Mouse (Mus musculus) MEL (cell line): Measurements from ENCODE around the gene Rasl12.

ENCODE experiments used
- CHD1 ChIP-seq: IDR thresholded peaks from 2 replicates; pipeline ENCODE4 v1.6.1; 2012; ENCODE audit warnings: low read depth, mild to moderate bottlenecking, inconsistent platforms, low read length, improper control_type of control experiment
- CTCF ChIP-seq, 3 experiments: IDR thresholded peaks in 2 of 3; conservative IDR thresholded peaks in 1 of 3; 2 replicates each; pipeline ENCODE4 v1.5.1; 2011 to 2012; ENCODE audit warnings: low read length in 3 of 3, low read depth in 2 of 3, mild to moderate bottlenecking in 2 of 3, improper control_type of control experiment in 1 of 3, inconsistent platforms in 1 of 3, mixed read lengths in 1 of 3, moderate library complexity in 1 of 3; ENCODE audit not compliant: control insufficient read depth in 1 of 3, insufficient read depth in 1 of 3, poor library complexity in 1 of 3, severe bottlenecking in 1 of 3
- GATA1 ChIP-seq: IDR thresholded peaks from 2 replicates; pipeline ENCODE4 v1.6.1; 2011; ENCODE audit warnings: low read depth, low read length, improper control_type of control experiment
- HCFC1 ChIP-seq: IDR thresholded peaks from 2 replicates; pipeline ENCODE4 v1.6.1; 2012; ENCODE audit warnings: low read depth, mild to moderate bottlenecking, inconsistent platforms, low read length, improper control_type of control experiment, moderate library complexity
- KAT2A ChIP-seq: conservative IDR thresholded peaks from 2 replicates; pipeline ENCODE4 v1.6.1; 2012; ENCODE audit warnings: low read depth, low read length, improper control_type of control experiment, inconsistent platforms
- MXI1 ChIP-seq: IDR thresholded peaks from 2 replicates; pipeline ENCODE4 v1.6.1; 2011; ENCODE audit warnings: mild to moderate bottlenecking, low read depth, low read length, improper control_type of control experiment
- NELFE ChIP-seq: IDR thresholded peaks from 2 replicates; pipeline ENCODE4 v1.6.1; 2011; ENCODE audit warnings: low read depth, low read length, improper control_type of control experiment
- ZKSCAN1 ChIP-seq: IDR thresholded peaks from 2 replicates; pipeline ENCODE4 v1.6.1; 2012; ENCODE audit warnings: low read depth, mild to moderate bottlenecking, inconsistent platforms, low read length, improper control_type of control experiment, moderate library complexity
- ZMIZ1 ChIP-seq: IDR thresholded peaks from 2 replicates; pipeline ENCODE4 v1.6.1; 2012; ENCODE audit warnings: low read depth, mild to moderate bottlenecking, inconsistent platforms, low read length, improper control_type of control experiment, moderate library complexity

DNA sequence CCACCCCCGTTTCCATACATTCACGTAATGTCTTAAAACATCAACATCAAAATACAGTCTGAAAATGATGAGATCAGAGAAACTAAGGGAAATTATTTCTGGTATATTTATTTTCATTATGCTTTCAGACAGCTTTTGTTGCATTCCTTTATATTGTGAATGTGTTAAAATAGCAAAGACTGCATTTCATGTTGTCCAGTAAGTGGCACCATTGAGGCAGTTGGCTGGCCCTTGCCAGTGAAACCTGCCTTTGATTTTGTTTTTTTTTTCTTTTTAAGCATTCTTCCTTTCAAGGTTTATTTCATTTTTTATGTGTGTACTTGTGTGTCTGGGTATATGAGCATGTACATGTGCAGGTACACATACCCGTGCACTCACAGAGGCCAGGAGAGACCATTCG, 46.4 kb downstream of the Rasl12 start:
- no peak for TF ChIP-seq GATA1
- TF ChIP-seq NELFE = no peak
- TF ChIP-seq ZKSCAN1 = no peak
- TF ChIP-seq CHD1 = no peak
- TF ChIP-seq KAT2A = no peak
- TF ChIP-seq HCFC1 = no peak
- TF ChIP-seq CTCF (IDR thresholded peaks at IDR 0.05 in 2 of 3, conservative IDR thresholded peaks at IDR 0.05 in 1 of 3; ENCODE audit: control insufficient read depth in 1 of 3, insufficient read depth in 1 of 3, low read depth in 2 of 3, low read length in 3 of 3, poor library complexity in 1 of 3, severe bottlenecking in 1 of 3) = 0 out of 6 replicates have a peak, but pooled peaks of 1 of the 3 experiments have one; percentile 10
- no peak for TF ChIP-seq ZMIZ1
- TF ChIP-seq MXI1 = no peak
